Mouse (Mus musculus) spleen, adult 2 months (tissue): Measurements from ENCODE around the gene Cxcl5.

Source experiments
- CTCF ChIP-seq: fragments of 200-500 bp; IDR thresholded peaks from 2 replicates; pipeline ENCODE4 v1.5.1; 2011; ENCODE audit warnings: mild to moderate bottlenecking, inconsistent platforms; ENCODE audit not compliant: insufficient read depth, insufficient read length, insufficient replicate concordance; ENCODE audit errors: extremely low read depth
- POLR2A ChIP-seq: fragments of 200-500 bp; IDR thresholded peaks from 2 replicates; pipeline ENCODE4 v1.6.1; 2011; ENCODE audit warnings: low read depth, low read length, inconsistent platforms

DNA sequence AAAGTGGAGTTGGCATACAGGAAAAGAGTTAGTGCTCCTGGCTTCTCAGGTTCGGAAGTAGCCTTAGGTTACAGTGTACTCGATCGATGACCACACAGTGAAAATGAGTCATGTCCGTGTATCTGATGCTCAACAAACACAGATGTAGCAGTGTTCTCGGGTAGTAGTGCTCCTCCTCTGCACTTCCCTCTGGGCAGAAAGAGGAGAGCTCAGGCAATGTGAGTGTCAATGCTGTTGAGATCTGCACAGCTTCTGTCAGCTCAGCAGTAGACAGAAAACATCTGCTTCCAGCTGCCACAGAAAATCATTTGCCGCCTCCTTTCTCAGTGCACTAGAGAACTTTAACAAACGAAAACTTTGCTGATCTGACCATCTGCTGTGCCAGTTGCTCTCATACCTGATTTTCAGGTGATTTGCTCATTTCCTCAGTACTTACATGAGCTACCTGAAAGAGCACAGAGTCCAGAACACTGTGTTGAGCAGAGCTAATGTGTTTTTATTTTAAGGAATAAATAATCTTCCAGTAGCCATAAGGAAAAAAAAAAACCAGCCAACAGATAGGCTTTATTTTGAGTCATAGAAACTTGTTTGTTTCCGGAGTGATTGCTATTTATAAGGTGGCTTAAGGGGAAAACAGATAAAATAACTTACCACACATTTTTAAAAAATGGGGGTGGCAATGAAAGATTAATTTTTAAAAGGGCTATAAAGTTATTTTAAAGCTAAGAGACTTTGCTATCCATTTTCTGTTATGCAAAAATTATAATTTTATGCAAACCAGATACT, 6.9 kb downstream of the Cxcl5 start:
- TF ChIP-seq CTCF: no peak
- TF ChIP-seq POLR2A: no peak
